Mouse (Mus musculus): ENCODE measurements around the gene Zfp2.

Gene Zfp2

DNA sequence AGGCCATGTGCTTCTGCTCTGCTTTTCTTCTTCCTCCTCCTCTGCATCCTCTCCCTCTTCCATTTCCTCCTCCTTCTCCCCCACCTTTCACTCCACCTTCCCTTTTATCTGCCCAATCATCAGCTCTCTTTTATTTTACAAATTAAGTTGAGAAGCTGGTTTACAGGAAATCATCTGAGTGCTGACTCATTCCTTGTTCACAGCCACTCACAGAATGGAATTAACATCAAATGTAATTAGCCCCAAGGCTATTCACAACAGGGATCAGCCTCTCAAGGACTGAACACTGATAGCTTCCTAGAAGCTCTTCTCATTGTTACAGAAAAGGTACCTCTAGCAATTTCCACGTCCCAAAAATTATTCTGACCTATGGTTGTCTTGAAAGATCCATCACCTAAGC lies 18.6 kb downstream of the Zfp2 start:
- DNase-seq (ENCODE audit: low read depth, low spot score), result no peak
- Histone ChIP-seq H3K27me3 (ENCODE audit: control insufficient read depth, insufficient read depth, low read length, poor library complexity, severe bottlenecking) (no peaks in the 10 kb centered on the region; the same call in 1 of the 2 replicates), H3K36me3 (ENCODE audit: control insufficient read depth, insufficient read depth, low read length, poor library complexity, severe bottlenecking) (no peaks in the 10 kb centered on the region)

DNA sequence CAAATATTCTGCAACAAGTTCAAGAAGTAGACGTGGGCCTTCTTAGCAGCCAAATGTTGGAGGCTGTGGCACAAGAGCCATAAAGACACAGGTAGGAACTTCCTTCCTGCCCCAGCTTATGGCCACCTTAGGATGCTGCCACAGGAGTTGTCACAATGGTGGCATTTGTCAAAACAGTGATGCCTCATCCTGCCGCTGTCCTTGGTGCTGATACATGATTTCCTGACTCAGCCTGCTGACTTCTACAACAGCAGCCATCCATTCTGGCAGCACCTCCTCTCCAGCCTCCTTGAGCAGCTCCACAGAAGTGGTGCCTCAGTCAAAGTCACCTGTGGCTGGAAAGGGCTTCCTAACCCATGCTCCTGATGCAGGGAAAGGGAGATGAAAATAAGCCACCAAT lies 23.5 kb downstream of the Zfp2 start:
- peak; percentile 20 for DNase-seq (ENCODE audit: low read depth, low spot score)
- no peaks in the 10 kb centered on the region; the same call in 1 of the 2 replicates for H3K27me3 ChIP-seq (ENCODE audit: control insufficient read depth, insufficient read depth, low read length, poor library complexity, severe bottlenecking)

GRCm38 (mm10) chr11:50887390-50888128 lies 28.4 kb downstream of the Zfp2 start, which contains the start of gene Zfp454:
Gene Zfp454 (minus strand): TSS chr11:50887651.
- no peaks in the 10 kb centered on the region for H3K27me3 ChIP-seq (ENCODE audit: control insufficient read depth, insufficient read depth, low read length, poor library complexity, severe bottlenecking)
- DNase-seq (ENCODE audit: low read depth, low spot score), result peak; percentile 7
- H3K36me3 ChIP-seq (ENCODE audit: control insufficient read depth, insufficient read depth, low read length, poor library complexity, severe bottlenecking), result no peaks in the 10 kb centered on the region

More for the DNA sequence above, 23.5 kb downstream of the Zfp2 start:
- H3K36me3 ChIP-seq (ENCODE audit: control insufficient read depth, insufficient read depth, low read length, poor library complexity, severe bottlenecking), result no peaks in the 10 kb centered on the region

GRCm38 (mm10) chr11:50886933-50887293 lies 29.1 kb downstream of the Zfp2 start:
- H3K27me3 ChIP-seq (ENCODE audit: control insufficient read depth, insufficient read depth, low read length, poor library complexity, severe bottlenecking), result no peaks in the 10 kb centered on the region
- no peak for DNase-seq (ENCODE audit: low read depth, low spot score)
- no peaks in the 10 kb centered on the region for H3K36me3 ChIP-seq (ENCODE audit: control insufficient read depth, insufficient read depth, low read length, poor library complexity, severe bottlenecking)

- no peaks in the 10 kb centered on the region for H3K27me3 ChIP-seq (ENCODE audit: control insufficient read depth, insufficient read depth, low read length, poor library complexity, severe bottlenecking)
- DNase-seq (ENCODE audit: low read depth, low spot score), result no peak
Measured at GRCm38 (mm10) chr11:50886231-50886932, 29.6 kb downstream of the Zfp2 start.

DNA sequence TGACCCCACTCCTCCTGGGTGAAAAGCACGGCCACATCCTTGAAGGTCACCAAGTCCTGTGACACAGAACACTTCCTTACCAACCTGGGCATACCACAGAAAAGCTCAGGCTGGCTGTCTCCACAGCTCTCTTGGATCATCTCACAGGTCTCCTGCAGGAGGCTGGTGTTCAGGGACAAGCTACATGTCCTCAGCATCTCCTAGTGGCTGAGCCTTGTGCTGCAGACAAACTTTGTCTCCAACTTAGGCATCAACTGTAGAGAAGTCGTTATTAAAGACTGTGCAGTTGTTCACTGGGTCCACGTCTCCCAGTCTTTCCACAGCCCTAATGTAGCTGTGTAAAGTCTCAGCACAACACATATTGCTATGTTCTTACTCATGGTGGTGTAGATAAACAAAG lies 32.2 kb downstream of the Zfp2 start:
- H3K36me3 ChIP-seq (ENCODE audit: control insufficient read depth, insufficient read depth, low read length, poor library complexity, severe bottlenecking), result no peaks in the 10 kb centered on the region
- peak; percentile 37 for DNase-seq (ENCODE audit: low read depth, low spot score)
- no peaks in the 10 kb centered on the region for H3K27me3 ChIP-seq (ENCODE audit: control insufficient read depth, insufficient read depth, low read length, poor library complexity, severe bottlenecking)

More at GRCm38 (mm10) chr11:50886231-50886932, 29.6 kb downstream of the Zfp2 start:
- no peaks in the 10 kb centered on the region for H3K36me3 ChIP-seq (ENCODE audit: control insufficient read depth, insufficient read depth, low read length, poor library complexity, severe bottlenecking)

- no peaks in the 10 kb centered on the region for H3K36me3 ChIP-seq (ENCODE audit: control insufficient read depth, insufficient read depth, low read length, poor library complexity, severe bottlenecking)
- H3K27me3 ChIP-seq (ENCODE audit: control insufficient read depth, insufficient read depth, low read length, poor library complexity, severe bottlenecking), result no peaks in the 10 kb centered on the region
- no peak for DNase-seq (ENCODE audit: low read depth, low spot score)
Measured at GRCm38 (mm10) chr11:50878641-50879040, 37.3 kb downstream of the Zfp2 start.

DNA sequence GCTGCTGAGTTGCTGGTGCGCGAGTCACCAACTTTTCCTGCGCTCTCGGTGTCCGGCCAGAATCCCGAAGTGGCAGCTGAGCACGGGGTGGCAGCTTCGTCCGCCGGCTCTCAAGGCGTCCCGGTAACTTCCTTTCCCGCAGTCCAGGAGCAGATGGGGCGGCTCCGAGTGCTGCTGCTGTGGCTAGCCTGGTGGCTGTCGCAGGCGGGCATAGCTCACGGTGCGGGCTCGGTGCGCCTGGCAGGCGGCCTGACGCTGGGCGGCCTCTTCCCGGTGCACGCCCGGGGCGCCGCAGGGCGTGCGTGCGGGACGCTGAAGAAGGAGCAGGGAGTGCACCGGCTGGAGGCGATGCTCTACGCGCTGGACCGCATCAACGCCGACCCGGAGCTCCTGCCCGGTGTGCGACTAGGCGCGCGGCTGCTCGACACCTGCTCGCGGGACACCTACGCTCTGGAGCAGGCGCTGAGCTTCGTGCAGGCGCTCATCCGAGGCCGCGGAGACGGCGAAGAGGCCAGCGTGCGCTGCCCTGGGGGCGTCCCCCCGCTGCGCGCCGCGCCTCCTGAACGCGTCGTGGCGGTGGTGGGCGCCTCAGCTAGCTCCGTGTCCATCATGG lies 64.9 kb downstream of the Zfp2 start:
- DNase-seq (ENCODE audit: low read depth, low spot score), result peak; percentile 54
- H3K27me3 ChIP-seq (ENCODE audit: control insufficient read depth, insufficient read depth, low read length, poor library complexity, severe bottlenecking), result no peaks in the 10 kb centered on the region

GRCm38 (mm10) chr11:50850177-50850735 lies 65.7 kb downstream of the Zfp2 start, which contains the start of gene Grm6:
Gene Grm6 (plus strand): TSS chr11:50850685.
- peak; percentile 75 for DNase-seq (ENCODE audit: low read depth, low spot score)
- no peaks in the 10 kb centered on the region for H3K27me3 ChIP-seq (ENCODE audit: control insufficient read depth, insufficient read depth, low read length, poor library complexity, severe bottlenecking)
- no peaks in the 10 kb centered on the region for H3K36me3 ChIP-seq (ENCODE audit: control insufficient read depth, insufficient read depth, low read length, poor library complexity, severe bottlenecking)

More for the DNA sequence above, 64.9 kb downstream of the Zfp2 start:
- no peaks in the 10 kb centered on the region for H3K36me3 ChIP-seq (ENCODE audit: control insufficient read depth, insufficient read depth, low read length, poor library complexity, severe bottlenecking)

DNA sequence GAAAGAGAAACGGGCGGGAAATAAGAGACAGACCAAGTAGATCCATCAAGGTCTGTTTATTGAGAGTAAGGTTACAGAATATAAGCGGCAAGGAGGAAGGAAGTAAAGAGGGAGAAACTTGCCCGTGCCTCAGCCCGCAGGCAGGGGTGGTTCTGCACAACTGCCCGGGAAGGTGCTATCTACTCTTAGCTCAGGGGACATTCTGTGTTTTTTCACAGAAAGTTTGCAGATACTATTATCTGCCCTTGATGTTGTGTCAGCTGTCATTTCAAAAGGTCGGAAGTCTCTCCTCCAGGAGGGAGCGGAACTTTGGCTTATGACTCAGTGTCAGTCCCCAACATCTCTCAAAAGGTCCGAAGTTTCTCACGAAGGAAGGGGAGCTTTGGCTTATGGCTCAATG lies 66.7 kb downstream of the Zfp2 start:
- Histone ChIP-seq H3K27me3 (ENCODE audit: control insufficient read depth, insufficient read depth, low read length, poor library complexity, severe bottlenecking) (no peaks in the 10 kb centered on the region), H3K36me3 (ENCODE audit: control insufficient read depth, insufficient read depth, low read length, poor library complexity, severe bottlenecking) (no peaks in the 10 kb centered on the region)
- DNase-seq (ENCODE audit: low read depth, low spot score), result peak; percentile 38
